Mouse (Mus musculus): ENCODE data around the gene Fgfrl1. TPM values are rescaled to one million over a fixed set of nuclear protein-coding genes. Genes with fewer than 3 reads are reported as not detected.

Fgfrl1 gene
- 18.0 and 18.6 TPM in 2 replicates for polyA plus RNA-seq (2016; fragmentation: Nextera tagmentation; extraction: Ambion mirVana)

DNA sequence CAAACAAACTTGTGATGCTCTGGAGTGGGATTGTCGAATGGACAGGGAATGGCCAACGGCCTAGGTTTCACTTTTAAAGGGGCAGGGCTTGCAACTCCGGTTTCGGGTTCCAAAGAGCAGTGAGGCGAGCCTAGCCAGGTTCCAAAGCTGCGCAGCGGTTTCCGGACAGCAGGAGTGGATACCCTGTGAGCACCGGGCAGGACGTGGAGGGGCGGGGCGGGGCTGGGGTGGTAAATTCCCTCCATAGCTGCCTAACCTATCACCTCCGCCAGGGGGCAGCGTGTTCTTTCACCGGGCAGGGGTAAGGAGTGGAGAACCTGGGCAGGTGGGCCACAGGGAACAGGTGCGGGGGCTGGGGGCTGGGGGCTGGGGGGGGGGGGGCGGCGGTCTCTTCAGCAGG, at the start of gene Fgfrl1:
Gene Fgfrl1, plus strand, starts transcription at position 112 of the 400 bp plus-strand sequence.
- 5% methylated on average over 16 of the region's 18 CpGs for WGBS (ENCODE audit: insufficient replicate concordance)
- H3K36me3 ChIP-seq: 0 out of 2 replicates have a peak, but pooled peaks cover 4% of the 10 kb centered on the region
- H3K27ac ChIP-seq: peak within 1 kb of the TSS; percentile 30; the same call in 1 of the 2 replicates
- peak; percentile 19; the same call in 1 of the 2 replicates for ATAC-seq
- peak within 1 kb of the TSS; percentile 99 for H3K4me2 ChIP-seq
- peak within 1 kb of the TSS; percentile 95 for H3K4me3 ChIP-seq
- no peaks in the 10 kb centered on the region for H3K9me3 ChIP-seq (replicated peaks)
- H3K27me3 ChIP-seq (replicated peaks): peaks cover 10% of the 10 kb centered on the region; the same call in 1 of the 2 replicates
- peak within 1 kb of the TSS; percentile 92 for H3K9ac ChIP-seq
- peaks cover 55% of the 10 kb centered on the region for H3K4me1 ChIP-seq

DNA sequence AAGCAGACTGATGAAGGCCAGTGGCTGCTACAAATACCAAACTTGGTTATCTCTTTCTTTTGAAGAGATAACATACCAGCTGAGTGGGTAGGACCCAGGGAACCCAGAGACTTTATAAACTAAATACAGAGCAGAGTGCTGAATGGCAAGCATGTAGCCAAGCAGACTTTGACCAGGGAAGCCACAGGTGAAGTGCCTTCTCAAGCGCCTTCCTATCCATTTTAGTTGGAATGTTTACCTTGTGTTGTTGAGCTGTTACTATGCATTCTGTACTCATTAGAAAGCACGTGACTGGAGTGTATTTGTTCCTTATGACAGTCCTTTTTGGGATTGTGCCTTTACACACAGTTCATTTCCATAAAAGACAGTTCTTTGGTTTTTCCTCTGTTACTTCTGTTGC, 48.5 kb upstream of the Fgfrl1 start:
- H3K36me3 ChIP-seq: peaks cover 78% of the 10 kb centered on the region
- H3K4me2 ChIP-seq: no peak overlapping the region
- no peak overlapping the region for H3K4me3 ChIP-seq
- H3K4me1 ChIP-seq: 0 out of 2 replicates have a peak, but pooled peaks cover 4% of the 10 kb centered on the region
- no peak overlapping the region for H3K9ac ChIP-seq
- H3K27me3 ChIP-seq (replicated peaks): no peaks in the 10 kb centered on the region
- H3K27ac ChIP-seq: no peak overlapping the region
- no peak for ATAC-seq
- no peaks in the 10 kb centered on the region for H3K9me3 ChIP-seq (replicated peaks)
- 69% methylated on average over 2 of the region's 2 CpGs for WGBS (ENCODE audit: insufficient replicate concordance)

DNA sequence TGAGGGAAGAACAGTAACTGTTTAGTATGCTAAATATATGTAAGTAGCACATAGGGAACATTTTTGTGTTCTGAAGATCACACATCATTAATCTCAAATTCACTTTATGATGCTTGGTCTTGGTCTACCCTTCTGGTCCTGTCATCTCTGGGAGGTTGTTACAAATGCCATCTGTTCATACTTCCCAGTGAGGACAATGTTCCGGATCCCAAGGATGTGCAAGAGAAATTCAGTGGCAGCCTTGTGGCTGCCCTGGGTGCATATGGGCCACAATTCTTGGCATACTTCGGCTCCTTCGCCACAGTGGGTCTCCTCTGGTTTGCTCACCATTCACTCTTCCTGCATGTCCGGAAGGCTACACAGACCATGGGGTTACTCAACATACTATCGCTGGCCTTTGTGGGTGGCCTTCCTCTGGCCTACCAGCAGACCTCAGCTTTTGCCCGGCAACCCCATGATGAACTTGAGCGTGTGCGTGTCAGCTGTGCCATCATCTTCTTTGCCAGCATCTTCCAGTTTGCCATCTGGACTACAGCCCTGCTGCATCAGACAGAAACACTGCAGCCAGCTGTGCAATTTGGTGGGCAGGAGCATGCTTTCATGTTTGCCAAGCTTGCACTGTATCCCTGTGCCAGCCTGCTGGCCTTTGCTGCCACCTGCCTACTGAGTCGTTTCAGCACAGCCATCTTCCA, 46.4 kb upstream of the Fgfrl1 start:
- Histone ChIP-seq H3K27ac (no peak overlapping the region), H3K4me1 (0 out of 2 replicates have a peak, but pooled peaks cover 4% of the 10 kb centered on the region), H3K4me3 (no peak overlapping the region), H3K27me3 (replicated peaks) (no peaks in the 10 kb centered on the region), H3K9me3 (replicated peaks) (no peaks in the 10 kb centered on the region), H3K9ac (no peak overlapping the region), H3K36me3 (peaks cover 88% of the 10 kb centered on the region), H3K4me2 (no peak overlapping the region)
- WGBS (ENCODE audit: insufficient replicate concordance): 85% methylated on average over 9 of the region's 9 CpGs
- ATAC-seq: no peak

DNA sequence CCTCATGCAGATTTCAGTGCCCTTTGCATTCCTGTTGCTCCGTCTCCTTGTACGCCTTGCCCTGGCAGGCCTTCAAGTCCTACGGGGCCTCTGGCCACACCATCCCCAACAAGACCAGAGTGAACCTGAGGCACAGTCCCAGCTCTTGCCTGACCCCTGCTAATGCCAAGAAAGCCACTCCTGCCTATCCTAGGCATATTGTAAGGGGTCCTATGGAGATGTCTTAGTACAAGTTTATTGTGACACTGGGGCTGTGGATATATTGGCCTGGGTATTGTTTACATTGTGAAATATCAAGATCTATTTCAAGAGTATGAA, 45.9 kb upstream of the Fgfrl1 start:
- Histone ChIP-seq H3K9me3 (replicated peaks) (no peaks in the 10 kb centered on the region), H3K4me2 (no peak overlapping the region), H3K4me1 (0 out of 2 replicates have a peak, but pooled peaks cover 4% of the 10 kb centered on the region), H3K36me3 (peaks cover 90% of the 10 kb centered on the region), H3K27ac (no peak overlapping the region), H3K27me3 (replicated peaks) (no peaks in the 10 kb centered on the region), H3K9ac (no peak overlapping the region), H3K4me3 (no peak overlapping the region)
- WGBS (ENCODE audit: insufficient replicate concordance): 81% methylated on average over 3 of the region's 3 CpGs
- ATAC-seq: no peak

DNA sequence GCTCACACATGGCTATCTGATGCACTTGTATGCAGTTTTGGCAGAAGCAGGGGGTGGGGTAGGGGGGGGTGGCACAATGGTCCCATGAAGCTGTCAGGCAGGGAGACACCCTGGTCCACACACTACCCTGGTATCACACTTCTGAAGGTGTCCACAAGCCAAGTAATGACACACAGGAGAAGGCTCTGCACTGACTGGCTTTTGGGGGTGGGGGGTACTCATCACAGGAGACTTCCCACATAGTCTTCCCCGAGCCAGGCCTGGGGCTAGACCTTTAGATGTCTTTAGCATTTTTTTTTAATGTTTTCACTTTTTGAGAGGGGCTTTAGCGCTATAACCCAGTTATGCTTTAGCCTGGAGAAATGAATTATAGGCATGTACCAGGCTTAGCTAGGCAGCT, 44.9 kb upstream of the Fgfrl1 start:
- H3K9ac ChIP-seq: no peak overlapping the region
- no peaks in the 10 kb centered on the region for H3K27me3 ChIP-seq (replicated peaks)
- no peak overlapping the region for H3K4me2 ChIP-seq
- H3K4me3 ChIP-seq: no peak overlapping the region
- WGBS (ENCODE audit: insufficient replicate concordance): 76% methylated on average over 2 of the region's 2 CpGs
- no peaks in the 10 kb centered on the region for H3K9me3 ChIP-seq (replicated peaks)
- peaks cover 84% of the 10 kb centered on the region for H3K36me3 ChIP-seq
- no peak for ATAC-seq
- H3K4me1 ChIP-seq: 0 out of 2 replicates have a peak, but pooled peaks cover 4% of the 10 kb centered on the region
- H3K27ac ChIP-seq: no peak overlapping the region

DNA sequence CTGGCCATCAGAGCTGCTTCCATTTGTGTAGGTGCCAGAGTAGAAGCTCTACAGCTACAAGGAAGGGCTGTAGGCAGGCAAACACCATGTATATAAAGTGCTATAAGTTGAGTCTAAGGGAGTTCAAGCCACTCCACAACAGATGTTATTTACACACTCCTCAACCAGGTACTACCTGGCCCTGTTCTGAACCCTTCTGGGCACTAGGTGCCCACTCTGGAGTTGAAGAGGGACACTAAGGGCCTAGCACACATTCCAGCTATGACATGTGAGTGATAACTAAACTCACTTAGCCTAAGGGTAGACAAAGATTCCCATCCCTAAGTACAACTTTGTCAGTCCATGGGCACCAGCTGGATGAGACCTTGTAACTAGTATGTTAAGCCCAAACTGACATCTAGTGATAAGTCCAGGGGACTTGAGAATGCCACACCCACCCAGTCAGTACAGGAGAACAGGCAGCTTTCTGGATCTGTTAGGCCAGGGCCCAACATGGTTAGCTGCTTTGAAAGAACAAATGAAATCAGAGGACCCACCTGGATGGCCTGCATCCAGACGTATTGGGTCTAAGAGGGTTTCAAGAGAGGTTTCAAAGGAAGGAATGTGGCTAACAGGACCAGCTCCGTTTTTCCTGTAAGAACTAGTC, 44.2 kb upstream of the Fgfrl1 start:
- no peak overlapping the region for H3K4me2 ChIP-seq
- H3K9ac ChIP-seq: no peak overlapping the region
- WGBS (ENCODE audit: insufficient replicate concordance): 76% methylated on average over 2 of the region's 2 CpGs
- no peak overlapping the region for H3K4me3 ChIP-seq
- H3K4me1 ChIP-seq: 0 out of 2 replicates have a peak, but pooled peaks cover 4% of the 10 kb centered on the region
- H3K27ac ChIP-seq: no peak overlapping the region
- peaks cover 86% of the 10 kb centered on the region for H3K36me3 ChIP-seq
- no peak for ATAC-seq
- no peaks in the 10 kb centered on the region for H3K27me3 ChIP-seq (replicated peaks)
- H3K9me3 ChIP-seq (replicated peaks): no peaks in the 10 kb centered on the region

DNA sequence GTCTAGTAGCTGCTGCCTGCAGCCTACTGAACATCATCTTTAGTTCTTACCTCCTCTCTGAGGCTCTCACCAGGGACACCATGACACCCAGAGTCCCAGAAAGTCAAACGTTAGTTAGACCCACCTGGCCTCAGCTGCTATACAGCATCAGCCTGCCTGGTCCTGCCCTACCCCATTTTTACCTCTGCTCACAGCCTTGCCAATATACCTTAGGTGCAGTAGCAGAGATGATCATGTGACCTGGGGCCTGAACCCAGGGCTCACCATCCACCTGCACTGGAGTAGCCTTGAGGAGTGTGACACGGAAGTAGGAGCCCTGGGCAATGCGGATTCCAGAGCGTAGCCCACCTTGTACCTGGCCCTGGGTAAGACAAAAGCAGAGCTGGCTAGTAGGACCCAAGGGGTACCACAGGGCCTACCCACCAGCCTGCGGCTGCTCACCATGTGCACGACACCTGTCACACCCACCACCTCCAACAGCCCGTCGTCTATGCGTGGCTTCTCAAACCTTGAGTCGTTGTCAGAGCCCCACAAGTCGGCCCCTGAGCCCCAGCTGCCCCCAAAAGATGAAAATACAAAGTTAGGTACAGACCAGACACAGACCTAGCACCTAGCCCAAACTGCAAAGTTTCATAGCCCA, 43.1 kb upstream of the Fgfrl1 start:
- 0 out of 2 replicates have a peak, but pooled peaks cover 4% of the 10 kb centered on the region for H3K4me1 ChIP-seq
- no peaks in the 10 kb centered on the region for H3K27me3 ChIP-seq (replicated peaks)
- WGBS (ENCODE audit: insufficient replicate concordance): 81% methylated on average over 11 of the region's 11 CpGs
- no peak for ATAC-seq
- H3K36me3 ChIP-seq: peaks cover 89% of the 10 kb centered on the region
- no peak overlapping the region for H3K27ac ChIP-seq
- H3K4me2 ChIP-seq: no peak overlapping the region
- no peak overlapping the region for H3K4me3 ChIP-seq
- no peak overlapping the region for H3K9ac ChIP-seq
- no peaks in the 10 kb centered on the region for H3K9me3 ChIP-seq (replicated peaks)

DNA sequence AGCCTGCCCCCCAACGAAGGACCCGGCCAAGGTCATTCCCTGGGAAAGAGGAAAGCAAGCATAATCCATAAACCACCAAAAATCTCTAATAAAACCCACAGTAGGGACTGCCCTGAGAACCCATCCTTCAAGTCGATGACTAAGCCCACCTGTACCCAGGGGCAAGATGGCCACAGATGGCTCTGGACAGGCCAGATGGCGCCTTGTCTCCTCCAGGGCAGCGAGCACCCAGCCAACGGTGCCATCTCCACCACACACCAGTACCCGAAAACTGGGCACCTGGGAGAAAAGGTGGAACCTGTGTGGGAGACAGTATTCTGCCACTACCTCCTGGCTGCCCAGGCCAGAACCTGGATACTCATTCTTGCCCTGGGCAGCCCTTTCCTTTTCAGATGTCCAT, 41.8 kb upstream of the Fgfrl1 start:
- H3K4me3 ChIP-seq: no peak overlapping the region
- no peaks in the 10 kb centered on the region for H3K27me3 ChIP-seq (replicated peaks)
- no peak for ATAC-seq
- H3K36me3 ChIP-seq: peaks cover 90% of the 10 kb centered on the region
- no peaks in the 10 kb centered on the region for H3K9me3 ChIP-seq (replicated peaks)
- H3K4me1 ChIP-seq: 0 out of 2 replicates have a peak, but pooled peaks cover 4% of the 10 kb centered on the region
- no peak overlapping the region for H3K4me2 ChIP-seq
- WGBS (ENCODE audit: insufficient replicate concordance): 84% methylated on average over 7 of the region's 7 CpGs
- no peak overlapping the region for H3K27ac ChIP-seq
- no peak overlapping the region for H3K9ac ChIP-seq

DNA sequence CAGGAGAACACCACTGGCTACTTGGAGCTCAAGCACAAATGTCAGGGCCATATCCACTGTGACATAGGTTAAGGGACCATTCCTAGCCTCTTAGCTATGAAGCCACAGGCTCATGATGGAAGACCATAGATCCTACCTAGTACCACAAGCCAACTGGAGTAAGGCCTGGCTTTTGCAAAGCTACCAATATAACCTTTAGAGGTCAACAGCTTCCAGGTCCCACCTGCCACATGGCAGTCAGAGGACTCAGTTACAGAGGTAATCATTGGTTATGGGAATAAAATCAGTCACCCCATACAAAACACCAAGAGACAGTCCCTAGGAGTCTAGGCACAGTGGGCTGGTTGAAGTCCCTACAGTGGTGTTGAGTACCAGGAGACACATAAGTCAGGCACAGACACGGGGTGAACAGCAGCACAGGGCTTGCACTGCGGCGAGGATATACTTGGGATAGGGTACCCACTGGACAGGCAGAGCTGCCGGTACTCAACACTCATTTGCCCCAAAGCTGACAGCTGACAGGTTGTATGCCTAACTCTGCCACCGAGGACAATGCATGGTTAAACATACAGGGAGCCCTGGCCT, 41.0 kb upstream of the Fgfrl1 start:
- Histone ChIP-seq H3K4me2 (no peak overlapping the region), H3K27ac (no peak overlapping the region), H3K27me3 (replicated peaks) (no peaks in the 10 kb centered on the region), H3K4me1 (0 out of 2 replicates have a peak, but pooled peaks cover 4% of the 10 kb centered on the region), H3K9ac (no peak overlapping the region), H3K4me3 (no peak overlapping the region), H3K36me3 (peaks cover 90% of the 10 kb centered on the region), H3K9me3 (replicated peaks) (no peaks in the 10 kb centered on the region)
- WGBS (ENCODE audit: insufficient replicate concordance): 71% methylated on average over 5 of the region's 5 CpGs
- ATAC-seq: no peak

DNA sequence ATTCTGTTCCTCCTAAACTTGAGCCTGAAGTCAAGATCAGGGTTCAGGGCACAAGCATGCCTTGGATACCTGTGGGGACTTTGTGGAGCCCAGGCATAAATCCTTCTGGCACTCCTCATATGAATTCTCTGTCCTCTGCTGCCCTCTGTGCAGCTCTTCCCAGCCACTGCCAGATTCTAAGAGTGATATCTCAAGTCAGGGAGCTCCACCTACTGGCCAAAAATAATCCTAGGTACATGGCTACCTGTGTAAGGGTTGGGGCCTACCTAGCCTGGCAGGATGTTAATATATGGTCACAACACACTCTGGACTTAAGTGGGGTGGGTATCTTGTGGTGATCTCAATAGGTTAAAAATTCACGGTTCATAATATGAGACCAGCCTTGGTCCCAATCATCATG, 40.4 kb upstream of the Fgfrl1 start:
- 56% methylated on average over 1 of the region's 1 CpGs for WGBS (ENCODE audit: insufficient replicate concordance)
- Histone ChIP-seq H3K27me3 (replicated peaks) (no peaks in the 10 kb centered on the region), H3K4me3 (no peak overlapping the region), H3K4me2 (no peak overlapping the region), H3K36me3 (peaks cover 90% of the 10 kb centered on the region), H3K9ac (no peak overlapping the region), H3K27ac (no peak overlapping the region), H3K4me1 (0 out of 2 replicates have a peak, but pooled peaks cover 4% of the 10 kb centered on the region), H3K9me3 (replicated peaks) (no peaks in the 10 kb centered on the region)
- peak; percentile 59; the same call in 1 of the 2 replicates for ATAC-seq

DNA sequence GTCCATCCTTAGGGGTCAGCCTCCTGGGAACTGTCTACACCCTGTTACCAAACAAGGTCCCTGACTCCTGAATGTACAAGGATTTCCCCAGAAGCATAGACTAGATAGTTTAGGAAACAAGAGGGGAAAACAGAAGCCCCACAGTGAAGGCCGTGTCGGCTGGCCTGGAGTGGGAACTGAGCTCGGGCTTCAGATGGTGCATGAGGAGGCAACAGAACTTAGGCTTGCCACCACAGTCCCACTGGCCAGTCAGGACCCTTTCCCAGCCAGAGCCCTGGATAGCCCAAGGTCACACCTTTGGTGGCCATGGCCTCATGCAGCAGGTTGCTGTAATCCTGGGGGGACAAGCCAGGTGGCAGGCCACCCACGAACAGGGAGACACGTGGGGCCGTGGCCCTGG, 38.8 kb upstream of the Fgfrl1 start:
- no peak for ATAC-seq
- no peaks in the 10 kb centered on the region for H3K9me3 ChIP-seq (replicated peaks)
- H3K27ac ChIP-seq: no peak overlapping the region
- no peak overlapping the region for H3K9ac ChIP-seq
- no peaks in the 10 kb centered on the region for H3K4me1 ChIP-seq
- WGBS (ENCODE audit: insufficient replicate concordance): 72% methylated on average over 6 of the region's 6 CpGs
- no peak overlapping the region for H3K4me2 ChIP-seq
- H3K4me3 ChIP-seq: no peak overlapping the region
- H3K27me3 ChIP-seq (replicated peaks): no peaks in the 10 kb centered on the region
- H3K36me3 ChIP-seq: peaks cover 87% of the 10 kb centered on the region
